Mouse (Mus musculus) adrenal gland, adult (tissue): ENCODE measurements at regions not wholly inside any gene's neighbourhood (a gene's known extent, or its start where the extent isn't known, plus 50 kb on each side); places are given as distances from the start of the nearest gene placed in this dataset.

Experiments used
- DNase-seq, 2 experiments: peaks; one replicate each; pipeline ENCODE4 v3.0.0; 2022 to 2023; ENCODE audit warnings: low spot score in 1 of 2; ENCODE audit not compliant: inconsistent age in 2 of 2

- DNase-seq: no peak
Measured at GRCm38 (mm10) chr12:109864826-109865225, 264.7 kb upstream of the Rtl1 start.

DNA sequence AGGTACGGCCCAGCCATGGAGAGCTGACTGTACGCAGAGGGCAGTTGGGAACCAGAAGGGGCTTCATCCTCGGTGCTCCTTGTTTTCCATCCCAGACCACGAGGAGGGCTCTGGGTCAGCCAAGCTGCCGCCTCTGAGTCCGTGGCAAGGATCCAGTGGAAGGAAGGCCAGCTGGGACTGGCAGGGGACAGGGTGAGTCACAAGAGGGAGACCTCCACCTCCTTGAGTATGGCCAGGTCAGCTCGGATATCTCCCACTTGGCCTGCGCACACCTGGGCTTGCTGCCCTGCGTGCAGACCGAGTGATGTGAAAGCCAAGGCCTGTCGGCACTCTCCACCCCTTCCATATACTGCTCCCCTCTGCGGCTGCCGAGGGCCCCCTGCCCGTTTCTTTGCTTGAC, 270.9 kb upstream of the Rtl1 start:
- no peak for DNase-seq

GRCm38 (mm10) chr12:109874466-109874865, 274.3 kb upstream of the Rtl1 start:
- no peak for DNase-seq

GRCm38 (mm10) chr12:109881108-109881507, 281.0 kb upstream of the Rtl1 start:
- DNase-seq: no peak

DNA sequence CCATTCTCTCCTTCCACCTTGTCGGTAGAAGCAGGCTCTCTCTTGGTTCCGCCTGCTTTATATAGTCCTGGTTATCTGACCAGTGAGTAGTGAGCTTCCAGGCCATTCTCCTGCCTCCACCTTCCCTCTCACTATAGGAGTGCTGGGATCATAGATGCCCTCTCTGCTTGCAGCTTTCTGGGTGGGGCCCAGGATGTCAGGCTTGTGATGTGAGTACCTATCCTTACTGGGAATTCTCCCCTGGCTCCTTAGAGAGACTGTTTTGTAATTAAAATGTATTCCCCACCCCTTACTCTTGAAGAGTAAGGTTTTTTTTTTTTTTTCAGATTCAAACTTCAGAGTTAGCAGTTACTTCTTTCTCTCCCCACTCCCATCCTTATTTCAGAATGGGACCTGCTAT, 291.1 kb upstream of the Rtl1 start:
- no peak for DNase-seq

- DNase-seq: no peak
Measured at GRCm38 (mm10) chr12:109892834-109893233, 292.7 kb upstream of the Rtl1 start.

GRCm38 (mm10) chr12:109893657-109894056, 293.5 kb upstream of the Rtl1 start:
- DNase-seq: no peak

GRCm38 (mm10) chr12:109895389-109895788, 295.3 kb upstream of the Rtl1 start:
- DNase-seq: peak; percentile 11 to 80

DNA sequence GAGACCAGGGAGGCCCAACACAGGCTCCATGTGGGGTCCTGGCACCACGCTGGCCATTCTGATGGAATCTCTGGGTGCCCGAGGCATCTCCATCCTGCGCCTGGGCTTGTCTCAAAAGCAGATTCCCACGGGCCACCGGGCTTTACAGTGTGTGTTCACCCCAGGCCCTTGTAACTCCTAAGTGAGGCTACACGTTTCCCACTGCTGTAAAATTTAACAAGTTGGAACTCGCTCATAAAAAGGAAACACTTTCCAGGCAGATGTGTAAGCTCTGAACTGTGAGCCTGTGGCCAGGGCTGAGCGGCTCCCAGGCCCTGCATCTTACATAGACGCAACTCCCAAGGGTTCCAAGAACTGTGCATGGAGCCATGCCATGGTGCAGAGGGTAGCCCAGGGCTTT, 296.3 kb upstream of the Rtl1 start:
- DNase-seq: no peak

DNA sequence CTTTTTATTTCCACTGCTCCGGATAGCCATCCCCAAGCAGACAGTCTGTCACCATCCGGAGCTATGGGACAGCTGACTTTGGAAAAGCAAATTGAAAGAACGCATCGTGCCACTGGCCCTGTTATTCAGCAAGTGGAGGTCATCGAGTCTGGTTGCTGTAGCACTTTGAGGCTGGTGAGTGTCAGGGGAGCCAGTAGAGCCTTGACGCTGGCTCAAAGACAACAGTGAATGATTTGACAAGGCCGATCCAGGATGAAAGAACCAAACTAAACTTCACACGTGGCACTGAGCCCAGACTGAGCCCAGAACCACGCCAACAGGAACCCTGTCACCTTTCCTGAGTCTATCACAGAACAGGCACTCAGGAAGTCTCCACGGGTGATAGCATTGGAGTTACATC, 296.8 kb upstream of the Rtl1 start:
- DNase-seq: peak; percentile 43 to 80

GRCm38 (mm10) chr12:109897861-109898385, 297.8 kb upstream of the Rtl1 start:
- DNase-seq: no peak

DNA sequence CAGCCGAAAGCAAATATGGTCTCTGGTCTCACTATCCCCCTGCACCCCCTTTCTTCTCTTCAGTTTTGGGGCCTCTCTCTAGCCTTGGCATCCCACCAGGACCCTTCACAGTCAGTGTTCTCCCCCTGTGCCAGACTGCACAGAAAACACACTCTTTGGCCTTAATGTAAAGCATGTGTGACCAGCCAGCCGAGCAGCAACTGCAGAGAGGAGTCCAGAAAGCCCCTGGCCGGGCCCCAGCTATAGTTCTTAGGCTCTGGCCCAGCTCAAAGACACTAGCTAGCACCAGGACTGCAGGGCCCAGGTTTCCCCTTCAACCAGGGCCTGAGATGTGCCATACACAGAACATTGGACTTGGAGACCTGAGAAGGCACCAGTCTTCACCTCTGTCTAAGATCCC, 299.3 kb upstream of the Rtl1 start:
- DNase-seq: no peak

DNA sequence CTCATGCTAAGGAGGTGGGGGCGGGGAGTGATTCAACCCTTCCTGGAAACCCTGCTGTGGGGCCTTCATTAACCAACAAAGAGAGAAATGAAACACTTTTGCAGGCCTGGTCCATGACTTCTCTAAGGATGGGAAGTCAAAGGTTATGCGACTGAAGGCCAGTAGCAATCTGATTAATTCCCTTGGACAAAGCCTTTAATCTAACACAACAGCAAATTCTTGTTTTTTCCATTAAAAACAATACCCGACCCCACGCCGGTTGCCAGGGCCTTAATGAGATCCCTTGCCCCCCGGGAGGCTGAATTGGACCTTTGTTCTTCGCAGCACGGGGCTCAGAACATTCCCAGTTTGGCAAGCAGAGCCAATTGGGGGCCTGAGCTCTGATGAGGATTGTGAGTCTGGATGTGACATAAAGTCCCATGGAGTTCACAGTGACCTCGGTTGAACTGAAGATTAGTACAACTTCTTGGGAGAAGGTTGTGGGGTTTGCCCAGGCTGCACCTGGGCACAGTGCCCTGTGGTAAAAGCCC, 310.9 kb upstream of the Rtl1 start:
- DNase-seq: no peak

- DNase-seq: no peak
Measured at GRCm38 (mm10) chr12:109911506-109911905, 311.4 kb upstream of the Rtl1 start.

DNA sequence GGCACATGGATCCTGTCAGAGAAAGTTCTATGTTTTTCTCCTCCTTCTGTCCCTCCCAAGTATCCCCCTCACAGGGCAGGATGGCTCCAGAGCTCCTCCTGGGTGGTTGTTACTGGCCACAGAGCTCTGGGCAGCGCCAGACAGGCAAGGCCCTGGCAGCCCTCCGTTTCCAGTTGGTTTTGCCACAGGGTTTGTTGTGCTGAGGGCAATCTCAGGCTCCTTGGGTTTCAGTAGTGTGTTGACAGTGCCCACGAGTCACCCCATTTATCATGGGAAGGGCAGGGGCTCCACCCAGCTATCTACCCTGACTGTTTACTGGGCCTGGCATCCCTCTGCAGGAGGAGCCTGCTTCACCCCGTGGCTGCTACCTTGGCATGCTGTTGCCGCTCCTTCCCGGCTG, 317.6 kb upstream of the Rtl1 start:
- DNase-seq: no peak

DNA sequence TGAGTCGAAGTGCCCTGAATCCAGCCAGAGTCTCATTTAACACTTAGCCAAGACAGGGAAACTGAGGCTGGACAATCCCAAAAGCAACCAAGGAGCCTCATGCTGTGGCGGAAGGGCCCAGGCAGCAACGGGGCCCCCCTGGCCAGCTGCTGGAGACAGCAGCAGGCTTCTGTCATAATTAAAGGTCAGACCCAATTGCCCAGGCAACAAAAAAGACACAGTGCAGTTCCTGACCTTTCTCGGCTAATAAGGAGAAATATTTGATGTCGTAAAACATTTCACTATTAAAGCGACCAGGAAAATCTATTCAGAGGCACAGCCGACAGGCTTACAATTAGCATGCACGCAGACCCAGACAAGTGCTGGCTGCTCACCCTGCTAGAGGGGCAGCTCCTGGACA, 318.8 kb upstream of the Rtl1 start:
- no peak for DNase-seq

DNA sequence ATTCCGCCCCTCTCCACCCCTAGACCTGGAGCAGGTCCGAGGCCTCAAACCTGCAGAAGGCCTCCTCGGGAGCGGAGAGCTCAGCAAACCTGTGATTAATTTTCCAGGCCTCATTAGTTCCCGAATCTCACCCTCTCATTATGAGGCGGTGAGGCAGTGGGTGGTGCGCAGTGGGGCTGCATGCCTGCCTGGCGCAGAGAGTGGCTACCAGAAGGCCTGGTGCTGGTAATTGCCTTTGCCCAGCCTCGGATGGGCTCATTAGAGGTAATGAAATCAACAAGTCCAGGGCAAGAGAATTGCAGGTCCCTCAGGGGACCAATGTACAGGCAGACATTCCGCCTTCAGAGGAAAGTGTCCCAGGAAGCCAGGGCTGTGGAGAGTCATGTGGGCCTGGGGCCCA, 322.0 kb upstream of the Rtl1 start:
- DNase-seq: peak; percentile 11 to 50

- no peak for DNase-seq
Measured at GRCm38 (mm10) chr12:109925866-109926265, 325.7 kb upstream of the Rtl1 start.

DNA sequence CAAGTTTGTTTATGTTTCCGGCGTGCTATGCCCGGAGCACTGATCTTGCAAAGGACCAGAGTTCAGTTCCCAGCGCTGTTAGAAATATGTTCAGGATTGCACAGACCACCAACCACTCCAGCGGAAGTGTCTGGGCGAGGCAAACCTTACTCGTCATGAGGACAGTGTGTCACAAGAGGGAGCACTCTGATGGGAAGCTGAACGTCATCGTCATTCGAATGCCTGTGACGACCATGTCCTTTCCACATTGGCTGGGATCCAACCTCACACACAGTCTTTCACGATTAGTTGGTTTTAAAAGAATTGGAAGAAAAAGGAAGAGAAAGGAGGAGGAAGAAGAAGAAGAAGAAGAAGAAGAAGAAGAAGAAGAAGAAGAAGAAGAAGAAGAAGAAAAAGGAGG, 326.5 kb upstream of the Rtl1 start:
- DNase-seq: no peak

- DNase-seq: no peak
Measured at GRCm38 (mm10) chr12:109946179-109946578, 332.7 kb upstream of the Dio3 start.

DNA sequence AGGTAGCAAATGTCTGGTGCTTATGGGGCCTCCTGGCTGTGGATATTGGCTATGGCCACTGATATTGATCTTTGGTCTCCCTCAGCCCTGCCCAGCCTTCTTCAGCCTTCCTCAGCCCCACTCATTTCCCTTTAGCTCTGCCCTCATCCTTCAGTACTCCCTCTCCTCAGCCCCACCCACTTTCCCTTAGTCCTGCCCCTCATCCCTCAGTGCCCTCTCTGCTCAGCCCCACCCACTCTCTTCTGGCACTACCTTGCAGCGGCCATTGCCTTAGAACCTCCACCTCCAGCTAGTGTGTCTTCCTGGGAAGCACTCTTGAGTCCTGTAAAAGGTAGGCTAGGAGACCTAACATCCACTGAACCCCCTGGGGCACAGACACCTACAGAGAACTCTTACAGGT, 331.9 kb upstream of the Dio3 start:
- no peak for DNase-seq

DNA sequence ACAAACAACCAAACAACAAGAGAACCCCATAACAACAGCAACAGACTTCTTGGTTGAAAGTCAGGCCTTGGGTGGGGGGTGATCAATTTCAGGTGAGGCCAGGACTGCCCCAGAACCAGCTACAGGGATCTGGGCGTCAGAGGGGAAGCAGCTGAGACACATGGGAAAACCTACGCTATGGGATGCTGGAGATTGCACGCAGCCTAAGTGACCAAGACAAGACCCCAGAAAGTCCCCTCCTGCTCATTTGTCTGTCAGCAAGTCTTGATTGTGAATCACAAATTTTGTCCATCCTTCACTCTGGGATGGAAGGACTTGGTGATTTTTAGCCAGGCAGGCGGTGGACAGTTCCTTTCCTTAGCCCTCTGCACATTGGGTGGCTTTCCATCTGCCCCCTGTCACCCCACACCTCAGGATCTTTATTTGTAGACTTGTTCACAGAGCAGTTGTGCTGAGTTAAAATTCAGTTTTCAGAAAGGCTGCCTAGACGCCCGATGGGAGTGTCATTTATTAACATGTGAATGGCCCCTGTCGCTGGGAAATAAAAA, 330.9 kb upstream of the Dio3 start:
- no peak for DNase-seq

GRCm38 (mm10) chr12:109948434-109948984, 330.4 kb upstream of the Dio3 start:
- DNase-seq: no peak
